Mouse (Mus musculus) lung, postnatal 0 days (tissue): ENCODE data around the gene Alg12. TPM values are rescaled to one million over a fixed set of nuclear protein-coding genes. Genes with fewer than 3 reads are reported as not detected.
A peak's percentile ranks its signal among the peaks of the same experiment; 100 is the strongest.

ENCODE experiments used
- ATAC-seq: fragments of 200-750 bp; cut with Nextera tagmentation; 2 replicates; pipeline ENCODE4 v1.8.0; 2017; ENCODE audit warnings: moderate library complexity
- DNase-seq: peaks from one replicate; pipeline ENCODE4 v3.0.0-alpha.2; 2016; ENCODE audit warnings: low spot score
- H3K27ac ChIP-seq: fragments of 300-500 bp; sonication (generic); 2 replicates; pipeline ENCODE4 v1.5.1; 2014; ENCODE audit warnings: antibody characterized with exemption, mild to moderate bottlenecking, low read length, mixed read lengths
- H3K27me3 ChIP-seq: fragments of 300-500 bp; sonication (generic); replicated peaks from 2 replicates; pipeline ENCODE4 v1.6.1; 2014; ENCODE audit warnings: low read length, mixed read lengths; ENCODE audit not compliant: insufficient read depth
- H3K36me3 ChIP-seq: fragments of 300-500 bp; sonication (generic); 2 replicates; pipeline ENCODE4 v1.6.1; 2014; ENCODE audit warnings: low read length, mixed read lengths; ENCODE audit not compliant: insufficient read depth
- H3K4me1 ChIP-seq: fragments of 300-500 bp; sonication (generic); 2 replicates; pipeline ENCODE4 v1.6.1; 2014; ENCODE audit warnings: antibody characterized with exemption, low read depth, low read length, mixed read lengths; ENCODE audit not compliant: insufficient read depth
- H3K4me2 ChIP-seq: fragments of 300-500 bp; sonication (generic); replicated peaks from 2 replicates; pipeline ENCODE4 v1.6.1; 2014; ENCODE audit warnings: low read depth, mild to moderate bottlenecking, low read length, moderate library complexity, mixed read lengths
- H3K4me3 ChIP-seq: fragments of 300-500 bp; sonication (generic); 2 replicates; pipeline ENCODE4 v1.5.1; 2014; ENCODE audit warnings: low read depth, low read length
- H3K9ac ChIP-seq: fragments of 300-500 bp; sonication (generic); replicated peaks from 2 replicates; pipeline ENCODE4 v1.6.1; 2014; ENCODE audit warnings: low read depth, mild to moderate bottlenecking
- H3K9me3 ChIP-seq: fragments of 300-500 bp; sonication (generic); 2 replicates; pipeline ENCODE4 v1.6.1; 2016; ENCODE audit warnings: low read length, mixed read lengths
- CTCF ChIP-seq: IDR thresholded peaks from 2 replicates; pipeline ENCODE4 v1.5.1; 2016; ENCODE audit warnings: antibody characterized with exemption, mild to moderate bottlenecking
- EP300 ChIP-seq: IDR thresholded peaks from 2 replicates; pipeline ENCODE4 v1.6.1; 2016; ENCODE audit warnings: antibody characterized with exemption, mild to moderate bottlenecking, control low read depth
- WGBS: fragments of 180-500 bp; shearing (Covaris S2); extraction: QIAGEN DNeasy Blood & Tissue Kit; methylation state at CpG from one replicate; pipeline ENCODE4 v1.1.7; 2014; 5-methylcytosine and 5-hydroxymethylcytosine counted together
- polyA plus RNA-seq: library from polyadenylated mRNA; unstranded; fragments of >200 nt; fragmentation: Nextera tagmentation; extraction: Ambion mirVana; gene quantifications from 2 replicates; pipeline ENCODE4 v1.2.1, GENCODE M21; 2015

Gene Alg12
- 7.2 and 7.9 TPM in 2 replicates for polyA plus RNA-seq

GRCm38 (mm10) chr15:88819026-88819905 is at the start of gene Alg12, which contains the start of gene Creld2:
TSS of gene Alg12 (minus strand) at chr15:88819318.
TSS of gene Creld2 (plus strand) at chr15:88819646.
- peaks cover 8% of the 10 kb centered on the region for H3K4me1 ChIP-seq
- ATAC-seq (peak; percentile 99), DNase-seq (peak; percentile 100)
- no peaks in the 10 kb centered on the region for H3K27me3 ChIP-seq
- peak within 1 kb of the TSS; percentile 82 for H3K4me3 ChIP-seq
- under 1% methylated on average over 79 of the region's 88 CpGs for WGBS
- TF ChIP-seq EP300 (peak; percentile 73; the same call in 1 of the 2 replicates), CTCF (no peak)
- H3K4me2 ChIP-seq = peak within 1 kb of the TSS; percentile 93
- peak within 1 kb of the TSS; percentile 70 for H3K9ac ChIP-seq
- H3K9me3 ChIP-seq = no peaks in the 10 kb centered on the region
- peak within 1 kb of the TSS; percentile 71 for H3K27ac ChIP-seq
- peaks cover 10% of the 10 kb centered on the region; the same call in 1 of the 2 replicates for H3K36me3 ChIP-seq

DNA sequence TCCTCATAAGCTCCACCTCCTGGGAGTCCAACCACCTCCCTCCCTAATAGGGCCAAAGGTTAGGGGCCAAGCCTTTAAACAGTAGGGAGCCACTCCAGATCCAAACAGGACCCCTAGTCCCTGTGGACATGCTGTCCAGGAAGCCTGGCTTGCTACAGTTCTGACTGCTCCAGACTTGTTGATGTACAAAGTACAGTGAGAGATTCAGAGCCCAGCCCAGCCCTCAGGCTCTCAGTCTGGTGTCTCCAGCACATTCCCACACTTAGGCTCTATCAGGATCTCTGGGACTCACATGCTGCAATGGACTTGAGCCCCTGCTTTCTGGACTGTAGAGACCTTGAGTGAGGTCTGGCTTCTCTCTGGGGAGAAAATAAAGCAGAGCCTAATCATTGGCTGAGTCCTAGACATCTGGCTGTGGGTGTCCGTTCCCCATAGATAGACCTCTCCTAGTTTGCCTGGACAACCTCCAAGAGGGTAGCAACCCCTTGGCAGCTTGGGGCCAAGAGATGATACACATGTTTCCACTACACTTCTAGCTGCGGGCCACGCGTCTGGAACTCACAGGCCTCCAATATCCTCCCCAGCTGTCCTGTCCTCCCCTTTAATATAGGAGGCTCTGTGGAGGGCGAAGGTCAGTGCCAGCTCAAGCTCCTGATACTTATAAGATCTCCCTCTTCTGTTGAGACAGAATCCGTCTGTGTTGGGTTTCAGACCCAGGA is 49.1 kb upstream of the Alg12 start:
- H3K9me3 ChIP-seq = no peaks in the 10 kb centered on the region
- no peak overlapping the region for H3K9ac ChIP-seq
- peak; percentile 77 for DNase-seq
- TF ChIP-seq EP300 = no peak
- no peak for TF ChIP-seq CTCF
- H3K4me2 ChIP-seq = no peak overlapping the region
- peaks cover 9% of the 10 kb centered on the region; the same call in 1 of the 2 replicates for H3K36me3 ChIP-seq
- peak overlapping the region; percentile 85 for H3K27ac ChIP-seq
- peak; percentile 37 for ATAC-seq
- H3K4me3 ChIP-seq = no peak overlapping the region
- H3K27me3 ChIP-seq = no peaks in the 10 kb centered on the region
- WGBS = 75% methylated on average over 6 of the region's 6 CpGs
- H3K4me1 ChIP-seq = peaks cover 26% of the 10 kb centered on the region; the same call in 1 of the 2 replicates

- no peak overlapping the region for H3K4me2 ChIP-seq
Measured at GRCm38 (mm10) chr15:88867368-88868023, 48.4 kb upstream of the Alg12 start.

DNA sequence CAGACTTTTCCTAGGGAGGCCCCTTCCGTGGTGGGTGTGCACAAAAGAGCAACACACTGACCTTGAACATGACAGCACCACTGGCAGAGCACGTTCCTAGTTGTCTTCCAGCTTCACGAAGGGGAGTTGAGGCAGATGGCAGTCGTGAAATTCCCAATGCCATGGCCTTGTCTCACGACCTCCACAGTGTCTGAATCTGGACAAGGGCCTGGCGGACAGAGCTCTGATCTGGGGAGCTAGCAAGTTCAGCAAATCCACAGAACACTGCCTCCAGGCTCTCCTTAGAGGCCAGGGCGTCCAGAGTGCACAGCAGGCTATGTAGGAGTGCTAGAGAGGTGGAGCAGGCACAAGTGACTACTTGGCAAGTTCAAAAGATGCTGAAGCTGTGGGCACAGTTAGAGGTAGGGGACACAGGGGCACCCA is 47.8 kb upstream of the Alg12 start:
- Histone ChIP-seq H3K9me3 (no peaks in the 10 kb centered on the region), H3K27me3 (no peaks in the 10 kb centered on the region), H3K9ac (no peak overlapping the region), H3K4me3 (no peak overlapping the region), H3K4me2 (no peak overlapping the region; the same call in 1 of the 2 replicates), H3K36me3 (peaks cover 9% of the 10 kb centered on the region; the same call in 1 of the 2 replicates), H3K27ac (peak overlapping the region; percentile 85), H3K4me1 (peaks cover 26% of the 10 kb centered on the region; the same call in 1 of the 2 replicates)
- TF ChIP-seq EP300 (no peak), CTCF (no peak)
- DNase-seq = no peak
- WGBS = 26% methylated on average over 7 of the region's 7 CpGs
- ATAC-seq = no peak

More at GRCm38 (mm10) chr15:88867368-88868023, 48.4 kb upstream of the Alg12 start:
- peak overlapping the region; percentile 85 for H3K27ac ChIP-seq
- no peaks in the 10 kb centered on the region for H3K9me3 ChIP-seq
- peaks cover 26% of the 10 kb centered on the region; the same call in 1 of the 2 replicates for H3K4me1 ChIP-seq
- H3K4me3 ChIP-seq = no peak overlapping the region
- TF ChIP-seq EP300 (peak; percentile 86), CTCF (no peak)
- ATAC-seq = peak; percentile 48
- peaks cover 9% of the 10 kb centered on the region; the same call in 1 of the 2 replicates for H3K36me3 ChIP-seq
- WGBS = 16% methylated on average over 5 of the region's 5 CpGs
- H3K9ac ChIP-seq = no peak overlapping the region
- DNase-seq = peak; percentile 85
- H3K27me3 ChIP-seq = no peaks in the 10 kb centered on the region

DNA sequence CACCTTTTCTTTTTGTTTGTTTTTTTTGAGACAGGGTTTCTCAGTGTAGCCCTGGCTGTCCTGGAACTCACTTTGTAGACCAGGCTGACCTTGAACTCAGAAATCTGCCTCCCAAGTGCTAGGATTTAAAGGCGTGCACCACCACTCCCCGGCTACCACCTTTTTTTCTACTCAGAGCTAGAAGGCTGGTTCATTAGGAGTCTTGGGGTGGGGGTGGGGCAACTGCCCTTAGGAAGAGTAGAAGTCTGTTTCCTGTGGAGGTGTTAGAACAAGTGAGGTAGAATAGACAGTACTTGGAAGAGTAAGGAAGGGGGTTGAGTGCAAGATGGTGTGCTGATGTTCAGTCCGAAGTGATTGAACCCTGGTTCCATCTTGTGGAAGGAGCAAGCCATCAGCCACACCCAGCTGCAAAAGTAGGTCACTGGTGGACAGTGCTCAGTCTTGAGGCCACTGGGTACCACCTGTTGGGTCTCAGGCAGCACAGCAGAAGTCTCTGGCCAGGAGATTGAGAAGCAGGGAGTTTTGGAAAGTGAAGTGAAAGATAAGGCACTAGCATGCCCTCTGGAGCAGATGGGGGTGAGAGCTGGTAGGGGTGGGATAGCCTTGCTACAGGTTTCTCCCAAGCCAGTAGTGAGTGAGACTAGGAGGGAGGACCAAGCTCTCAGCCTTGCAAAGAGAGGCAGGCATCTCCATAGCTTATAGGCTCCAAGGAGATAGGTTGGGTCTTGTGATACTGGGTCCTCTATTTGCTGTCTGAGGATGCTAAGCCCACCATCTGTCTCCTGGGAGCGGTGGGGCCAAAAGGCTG is 47.0 kb upstream of the Alg12 start:
- no peaks in the 10 kb centered on the region for H3K27me3 ChIP-seq
- H3K27ac ChIP-seq = peak overlapping the region; percentile 85
- TF ChIP-seq CTCF (no peak), EP300 (no peak)
- no peaks in the 10 kb centered on the region for H3K9me3 ChIP-seq
- 47% methylated on average over 4 of the region's 4 CpGs for WGBS
- no peak for ATAC-seq
- DNase-seq = no peak
- peaks cover 30% of the 10 kb centered on the region for H3K4me1 ChIP-seq
- H3K4me2 ChIP-seq = no peak overlapping the region; the same call in none of the 2 replicates
- peaks cover 9% of the 10 kb centered on the region; the same call in 1 of the 2 replicates for H3K36me3 ChIP-seq
- H3K4me3 ChIP-seq = no peak overlapping the region
- H3K9ac ChIP-seq = no peak overlapping the region; the same call in 1 of the 2 replicates
